Mouse (Mus musculus): Measurements from ENCODE around the gene Rab25. TPM values are rescaled to one million over a fixed set of nuclear protein-coding genes. Genes with fewer than 3 reads are reported as not detected.

Rab25 gene
- polyA plus RNA-seq (2014; fragmentation: Illumina TruSeq; extraction: RNeasy Lipid Tissue Mini Kit (QIAGEN cat#74804); ENCODE audit: low read depth, low replicate concordance) = not detected

GRCm38 (mm10) chr3:88548180-88548917 lies at the start of gene Rab25:
Gene Rab25, minus strand, starts transcription at chr3:88548300.

GRCm38 (mm10) chr3:88575540-88575939 lies 27.4 kb upstream of the Rab25 start, which contains the start of gene Ssr2:
Gene Ssr2, plus strand, starts transcription at chr3:88575876.

GRCm38 (mm10) chr3:88553525-88553879 lies 5.4 kb upstream of the Rab25 start, which contains the start of gene Ubqln4:
Gene Ubqln4, plus strand, starts transcription at chr3:88553758.

GRCm38 (mm10) chr3:88552676-88553524 lies 4.8 kb upstream of the Rab25 start, which contains the start of gene Lamtor2:
Gene Lamtor2, minus strand, starts transcription at chr3:88553074.

GRCm38 (mm10) chr3:88532299-88532674 lies 15.8 kb downstream of the Rab25 start, which contains the start of gene Mex3a:
Gene Mex3a, plus strand, starts transcription at chr3:88532395.

GRCm38 (mm10) chr3:88509692-88510420 lies 38.2 kb downstream of the Rab25 start, which contains the start of gene Lmna:
Gene Lmna, minus strand, starts transcription at chr3:88509956.

Other genes starting within 250 kb of the Rab25 start
- 72.2 TPM for gene Glmp, start 223.3 kb downstream of the Rab25 start, polyA plus RNA-seq (2014; fragmentation: Illumina TruSeq; extraction: RNeasy Lipid Tissue Mini Kit (QIAGEN cat#74804); ENCODE audit: low read depth, low replicate concordance)
- gene Tmem79, start 212.2 kb downstream of the Rab25 start, polyA plus RNA-seq (2014; fragmentation: Illumina TruSeq; extraction: RNeasy Lipid Tissue Mini Kit (QIAGEN cat#74804); ENCODE audit: low read depth, low replicate concordance) = 1.8 TPM
- 58.8 TPM for gene Smg5, start 212.0 kb downstream of the Rab25 start, polyA plus RNA-seq (2014; fragmentation: Illumina TruSeq; extraction: RNeasy Lipid Tissue Mini Kit (QIAGEN cat#74804); ENCODE audit: low read depth, low replicate concordance)
- 1.6 TPM for gene Paqr6, start 183.7 kb downstream of the Rab25 start, polyA plus RNA-seq (2014; fragmentation: Illumina TruSeq; extraction: RNeasy Lipid Tissue Mini Kit (QIAGEN cat#74804); ENCODE audit: low read depth, low replicate concordance)
- gene Bglap3, start 175.6 kb downstream of the Rab25 start, polyA plus RNA-seq (2014; fragmentation: Illumina TruSeq; extraction: RNeasy Lipid Tissue Mini Kit (QIAGEN cat#74804); ENCODE audit: low read depth, low replicate concordance) = not detected
- not detected for gene Bglap2, start 169.6 kb downstream of the Rab25 start, polyA plus RNA-seq (2014; fragmentation: Illumina TruSeq; extraction: RNeasy Lipid Tissue Mini Kit (QIAGEN cat#74804); ENCODE audit: low read depth, low replicate concordance)
- gene Bglap, start 163.8 kb downstream of the Rab25 start, polyA plus RNA-seq (2014; fragmentation: Illumina TruSeq; extraction: RNeasy Lipid Tissue Mini Kit (QIAGEN cat#74804); ENCODE audit: low read depth, low replicate concordance) = not detected
- 16.4 TPM for gene Pmf1, start 138.0 kb downstream of the Rab25 start, polyA plus RNA-seq (2014; fragmentation: Illumina TruSeq; extraction: RNeasy Lipid Tissue Mini Kit (QIAGEN cat#74804); ENCODE audit: low read depth, low replicate concordance)
- gene Slc25a44, start 123.2 kb downstream of the Rab25 start, polyA plus RNA-seq (2014; fragmentation: Illumina TruSeq; extraction: RNeasy Lipid Tissue Mini Kit (QIAGEN cat#74804); ENCODE audit: low read depth, low replicate concordance) = 17.0 TPM
- 4.1 TPM for gene Sema4a, start 87.1 kb downstream of the Rab25 start, polyA plus RNA-seq (2014; fragmentation: Illumina TruSeq; extraction: RNeasy Lipid Tissue Mini Kit (QIAGEN cat#74804); ENCODE audit: low read depth, low replicate concordance)
- gene Lmna, start 38.3 kb downstream of the Rab25 start, polyA plus RNA-seq (2014; fragmentation: Illumina TruSeq; extraction: RNeasy Lipid Tissue Mini Kit (QIAGEN cat#74804); ENCODE audit: low read depth, low replicate concordance) = 80.8 TPM
- gene Mex3a, start 15.9 kb downstream of the Rab25 start, polyA plus RNA-seq (2014; fragmentation: Illumina TruSeq; extraction: RNeasy Lipid Tissue Mini Kit (QIAGEN cat#74804); ENCODE audit: low read depth, low replicate concordance) = 0.34 TPM
- gene Lamtor2, start 4.8 kb upstream of the Rab25 start, polyA plus RNA-seq (2014; fragmentation: Illumina TruSeq; extraction: RNeasy Lipid Tissue Mini Kit (QIAGEN cat#74804); ENCODE audit: low read depth, low replicate concordance) = 116 TPM
- 60.0 TPM for gene Ubqln4, start 5.5 kb upstream of the Rab25 start, polyA plus RNA-seq (2014; fragmentation: Illumina TruSeq; extraction: RNeasy Lipid Tissue Mini Kit (QIAGEN cat#74804); ENCODE audit: low read depth, low replicate concordance)
- gene Ssr2, start 27.6 kb upstream of the Rab25 start, polyA plus RNA-seq (2014; fragmentation: Illumina TruSeq; extraction: RNeasy Lipid Tissue Mini Kit (QIAGEN cat#74804); ENCODE audit: low read depth, low replicate concordance) = 76.6 TPM
- 32.9 TPM for gene Arhgef2, start 57.7 kb upstream of the Rab25 start, polyA plus RNA-seq (2014; fragmentation: Illumina TruSeq; extraction: RNeasy Lipid Tissue Mini Kit (QIAGEN cat#74804); ENCODE audit: low read depth, low replicate concordance)
- not detected for gene Rxfp4, start 104.8 kb upstream of the Rab25 start, polyA plus RNA-seq (2014; fragmentation: Illumina TruSeq; extraction: RNeasy Lipid Tissue Mini Kit (QIAGEN cat#74804); ENCODE audit: low read depth, low replicate concordance)
- 38.9 TPM for gene Khdc4, start 137.5 kb upstream of the Rab25 start, polyA plus RNA-seq (2014; fragmentation: Illumina TruSeq; extraction: RNeasy Lipid Tissue Mini Kit (QIAGEN cat#74804); ENCODE audit: low read depth, low replicate concordance)
- gene Rit1, start 168.5 kb upstream of the Rab25 start, polyA plus RNA-seq (2014; fragmentation: Illumina TruSeq; extraction: RNeasy Lipid Tissue Mini Kit (QIAGEN cat#74804); ENCODE audit: low read depth, low replicate concordance) = 94.5 TPM
- gene Syt11, start 226.9 kb upstream of the Rab25 start, polyA plus RNA-seq (2014; fragmentation: Illumina TruSeq; extraction: RNeasy Lipid Tissue Mini Kit (QIAGEN cat#74804); ENCODE audit: low read depth, low replicate concordance) = 13.0 TPM